Mouse (Mus musculus): Measurements from ENCODE around the gene Ckb.
"Not testable (repeated sequence)": the region's sequence is repeated elsewhere in the genome, so short reads cannot be mapped to it uniquely, and the experiment has no call there.

The Ckb gene

DNA sequence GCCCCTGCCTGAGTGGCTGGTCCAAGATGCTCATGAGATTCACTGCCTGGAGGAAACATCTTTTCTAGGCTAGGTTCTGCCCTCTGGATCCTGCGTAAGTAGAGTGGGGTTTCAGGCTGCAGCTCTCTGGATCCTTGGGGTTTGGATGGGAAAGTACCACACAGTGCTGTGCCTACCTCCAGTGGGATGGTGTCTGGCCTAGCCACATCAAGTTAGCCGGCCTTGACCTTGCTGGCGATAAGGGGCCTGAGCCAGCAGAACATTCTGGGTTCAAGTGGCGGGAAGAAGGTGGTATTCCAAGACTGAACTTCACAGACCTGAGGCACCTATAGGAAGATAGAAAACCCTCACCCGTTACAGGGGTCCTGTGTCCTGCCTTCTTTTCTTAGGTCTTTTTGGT lies 4.7 kb downstream of the Ckb start:
- DNase-seq, result no peak

DNA sequence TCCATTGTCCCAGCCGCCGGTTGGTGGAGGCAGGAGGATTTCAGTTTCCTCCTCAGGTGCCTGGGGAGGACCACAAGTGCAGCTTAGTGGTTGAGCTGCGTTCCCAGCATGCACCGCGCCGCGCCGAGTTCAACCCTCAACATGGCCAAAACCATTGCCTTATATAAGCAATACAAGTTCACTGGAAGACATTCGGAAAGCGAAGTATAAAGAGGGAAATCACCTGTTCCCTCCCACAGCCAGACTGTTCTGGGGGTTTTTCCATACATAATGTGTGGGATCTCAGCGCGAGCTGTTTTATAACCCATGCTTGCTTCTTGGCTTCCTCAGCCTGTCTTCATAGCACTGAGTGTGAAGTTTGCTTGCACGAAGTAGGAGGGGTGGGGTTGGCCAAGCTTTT lies 5.8 kb downstream of the Ckb start:
- no peak for DNase-seq

DNA sequence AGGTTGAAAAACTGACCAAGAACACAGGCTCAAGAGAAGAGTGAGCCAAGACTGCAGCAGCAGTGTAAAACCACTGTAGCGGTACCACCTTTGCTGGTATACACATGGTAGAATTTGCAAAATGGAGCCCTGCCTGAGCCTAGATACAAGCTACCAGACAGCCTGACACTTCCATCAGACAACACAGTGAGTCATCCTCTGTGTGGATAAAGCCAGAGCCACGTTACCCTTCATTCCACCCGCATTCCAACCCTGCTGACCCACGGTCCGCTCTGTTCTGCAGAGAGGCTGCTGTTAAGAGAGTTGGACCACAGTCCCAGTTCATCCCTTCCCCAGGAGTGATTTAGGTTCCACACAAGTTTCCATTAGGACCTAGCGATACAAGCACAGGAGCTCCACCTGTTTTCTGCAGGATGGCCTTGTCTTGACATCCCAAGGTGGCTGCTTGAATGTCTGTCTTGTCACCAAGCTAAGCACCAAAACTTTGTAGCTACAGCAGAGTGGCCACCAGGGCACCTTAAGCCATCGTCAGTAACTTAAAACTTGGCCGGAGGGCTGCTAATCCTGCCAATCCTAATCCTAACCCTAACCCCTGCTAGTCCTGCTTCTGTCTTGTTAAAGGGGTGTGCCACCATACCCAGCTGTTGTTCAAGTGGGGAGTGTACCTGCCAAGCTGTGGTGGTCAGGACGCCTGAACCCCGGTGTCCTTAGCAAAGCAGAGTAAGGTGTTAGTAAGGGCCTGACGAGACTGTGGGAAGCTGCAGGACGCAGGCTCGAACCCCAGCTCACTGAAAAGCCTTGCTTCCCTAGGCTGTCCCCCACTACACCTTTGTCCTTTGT lies 6.9 kb downstream of the Ckb start:
- DNase-seq, result no peak

DNA sequence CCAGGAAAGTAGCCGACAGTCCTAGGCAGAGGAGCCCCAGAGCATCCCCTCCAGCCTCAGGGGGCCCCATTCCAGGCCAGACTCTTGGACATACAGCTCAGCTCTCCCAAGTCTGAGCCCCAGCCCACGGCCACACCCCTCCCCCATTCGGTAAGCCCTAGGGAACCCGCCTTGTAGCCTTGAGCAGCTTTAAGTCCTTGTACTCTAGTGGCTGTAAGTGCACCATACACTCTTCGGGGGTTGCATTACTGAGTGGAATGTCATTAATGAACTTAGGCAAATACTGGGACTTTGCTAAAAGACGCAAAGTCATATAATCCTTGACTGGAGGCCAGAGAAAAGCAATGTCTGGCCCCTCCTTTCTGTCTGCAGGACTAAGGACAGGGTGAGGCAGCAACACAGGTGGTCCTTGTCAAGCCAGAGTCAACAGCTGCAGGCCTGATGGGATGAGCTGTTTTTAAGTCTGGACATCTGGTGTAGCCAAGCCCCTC lies 7.9 kb downstream of the Ckb start:
- DNase-seq, result no peak

DNA sequence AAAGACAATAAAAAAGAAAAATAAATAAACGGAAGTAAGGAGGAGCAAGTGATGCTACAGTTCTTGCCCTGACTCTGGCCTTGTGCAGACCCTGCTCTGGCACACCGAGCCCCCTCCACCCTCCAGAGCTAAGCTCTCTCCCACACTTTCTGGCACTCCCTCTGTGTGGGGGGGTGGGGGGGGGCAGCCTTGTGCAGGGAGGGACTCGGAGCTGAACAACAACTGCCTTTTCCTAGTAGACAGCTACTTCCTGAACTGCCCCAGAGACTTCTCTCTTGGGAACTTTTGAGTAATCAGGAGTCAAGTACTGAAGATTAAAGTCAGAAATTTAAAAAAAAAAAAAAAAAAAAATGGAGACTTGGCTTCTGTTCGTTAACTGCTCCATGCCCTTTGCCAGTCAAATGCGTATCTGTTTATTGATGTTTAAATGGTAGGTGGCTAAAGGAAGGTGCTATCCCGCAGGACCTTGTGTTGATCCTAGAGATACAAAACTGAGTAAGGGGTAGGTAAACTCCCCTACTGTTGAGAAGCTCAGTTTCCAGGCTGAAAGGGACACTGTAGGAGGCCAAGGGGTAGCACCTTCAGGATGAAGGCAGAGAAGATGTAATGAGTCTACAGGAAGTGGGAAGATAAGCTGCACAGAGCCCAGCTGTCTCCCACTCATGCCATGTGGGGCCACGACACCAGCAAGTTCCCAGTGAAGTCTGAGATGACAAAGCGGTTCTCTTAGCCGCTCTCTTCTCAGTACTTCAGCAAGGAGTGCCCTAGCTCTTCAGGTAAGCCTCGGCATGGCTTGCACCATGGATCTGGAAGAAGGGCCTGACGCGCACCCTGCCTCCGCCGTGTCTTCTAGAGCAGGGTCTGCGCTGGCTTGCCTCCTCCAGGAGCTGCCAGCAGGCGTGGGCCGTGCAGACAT lies 8.7 kb downstream of the Ckb start:
- DNase-seq, result no peak

DNA sequence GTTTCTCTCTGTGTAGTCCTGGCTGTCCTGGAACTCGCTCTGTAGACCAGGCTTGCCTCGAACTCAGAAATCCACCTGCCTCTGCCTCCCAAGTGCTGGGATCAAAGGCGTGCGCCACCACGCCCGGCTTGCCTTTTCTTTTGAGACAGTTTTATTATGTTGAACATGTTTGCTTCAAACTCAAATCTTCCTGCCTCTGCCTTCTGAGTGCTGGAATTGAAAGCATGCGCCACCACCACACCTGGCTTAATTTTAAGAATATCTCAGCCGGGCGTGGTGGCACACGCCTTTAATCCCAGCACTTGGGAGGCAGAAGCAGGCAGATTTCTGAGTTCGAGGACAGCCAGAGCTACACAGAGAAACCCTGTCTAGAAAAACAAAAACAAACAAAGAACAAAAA lies 10.6 kb downstream of the Ckb start:
- not testable (repeated sequence) for DNase-seq

DNA sequence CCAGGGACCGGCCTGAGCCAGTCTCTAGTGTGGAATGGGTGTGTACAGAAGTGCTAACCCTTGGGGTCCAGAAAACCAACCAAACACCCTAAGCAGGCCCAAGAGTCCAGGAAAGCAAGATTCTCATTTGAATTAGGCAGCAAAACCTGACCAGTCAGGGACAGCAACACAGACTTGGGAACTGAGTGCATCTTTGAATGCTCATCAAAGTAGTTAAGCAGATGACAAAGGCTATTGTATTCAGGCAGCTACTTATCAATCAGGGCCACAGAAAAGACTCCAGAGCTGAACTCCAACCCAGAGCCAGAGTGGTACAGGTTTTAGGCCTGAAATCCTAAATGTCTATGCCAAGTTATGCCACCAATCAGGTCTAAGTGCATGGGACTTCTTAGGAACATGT lies 11.5 kb downstream of the Ckb start:
- no peak for DNase-seq

DNA sequence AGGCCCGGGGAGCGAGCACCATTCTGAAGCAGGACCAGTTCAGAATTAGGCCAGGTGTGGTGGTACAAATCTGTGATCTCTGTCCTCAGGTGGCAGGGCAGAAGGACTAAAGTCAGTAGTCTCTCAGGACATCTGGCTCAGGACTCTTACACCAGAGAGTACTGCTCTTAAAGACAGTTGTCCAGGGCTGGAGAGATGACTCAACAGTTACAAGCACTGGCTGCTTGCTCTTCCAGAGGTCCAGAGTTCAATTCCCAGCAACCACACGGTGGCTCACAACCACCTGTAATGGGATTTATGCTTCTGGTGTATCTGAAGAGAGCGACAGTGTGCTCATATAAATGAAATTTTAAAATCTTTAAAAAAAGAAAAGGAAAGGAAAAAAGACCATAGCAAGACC lies 12.8 kb downstream of the Ckb start:
- DNase-seq, result no peak

DNA sequence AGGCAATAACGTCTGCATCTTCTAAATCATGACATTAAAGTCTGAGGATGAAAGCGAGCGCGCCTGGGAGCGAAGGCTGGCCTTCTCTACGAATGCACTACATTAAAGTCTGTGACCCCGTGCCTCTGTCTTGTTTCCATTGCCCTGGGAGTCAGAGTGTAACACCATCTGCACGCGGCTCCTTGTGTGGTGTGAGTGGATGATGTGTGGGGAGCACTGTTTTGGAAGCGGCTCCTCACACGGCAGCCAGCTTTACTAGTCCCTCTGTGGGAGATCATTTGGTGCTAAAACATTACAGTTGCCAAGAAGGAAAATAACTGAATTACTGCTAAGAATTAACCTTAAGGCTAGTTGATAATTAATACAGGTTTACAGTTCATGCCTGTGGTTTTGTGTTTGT lies 16.4 kb downstream of the Ckb start:
- no peak for DNase-seq

DNA sequence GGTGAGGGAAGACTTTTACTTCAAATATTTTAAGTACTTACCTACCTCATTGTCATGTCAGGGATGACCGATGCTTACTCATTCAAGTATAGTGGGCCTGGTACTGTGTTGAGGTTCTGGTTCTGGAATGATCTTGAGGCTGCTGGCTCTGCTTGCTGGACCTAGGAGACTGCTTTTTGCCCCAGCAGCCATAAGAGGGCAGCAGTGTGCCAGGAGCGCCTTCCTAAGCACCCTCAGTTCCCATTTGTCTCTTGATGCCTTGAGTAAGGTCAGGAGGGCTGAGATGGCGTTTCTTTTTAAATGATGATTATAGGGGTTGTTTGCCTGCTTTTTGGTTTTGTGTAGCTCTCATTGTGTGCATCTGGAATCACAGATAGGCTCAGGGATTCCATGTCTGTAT lies 18.7 kb downstream of the Ckb start:
- DNase-seq, result peak; percentile 78

DNA sequence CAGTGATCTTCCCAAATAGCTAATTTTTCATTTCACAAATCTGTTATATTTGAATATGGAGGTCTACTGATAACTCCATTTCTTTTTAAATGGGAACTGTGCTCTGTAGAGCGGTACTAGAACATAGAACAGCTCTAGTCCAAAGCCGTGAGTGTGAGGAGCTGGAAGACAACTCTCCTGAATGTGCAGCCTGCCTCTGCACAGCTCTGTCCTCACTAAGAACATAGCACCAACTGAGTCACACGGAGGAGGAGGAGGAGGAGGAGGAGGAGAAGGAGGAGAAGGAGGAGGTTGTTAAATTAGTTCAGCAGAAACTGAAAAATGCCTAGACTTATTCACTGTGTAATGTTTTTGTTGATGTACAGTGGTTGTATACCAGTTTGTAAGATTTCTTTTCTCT lies 19.2 kb downstream of the Ckb start:
- DNase-seq, result no peak

DNA sequence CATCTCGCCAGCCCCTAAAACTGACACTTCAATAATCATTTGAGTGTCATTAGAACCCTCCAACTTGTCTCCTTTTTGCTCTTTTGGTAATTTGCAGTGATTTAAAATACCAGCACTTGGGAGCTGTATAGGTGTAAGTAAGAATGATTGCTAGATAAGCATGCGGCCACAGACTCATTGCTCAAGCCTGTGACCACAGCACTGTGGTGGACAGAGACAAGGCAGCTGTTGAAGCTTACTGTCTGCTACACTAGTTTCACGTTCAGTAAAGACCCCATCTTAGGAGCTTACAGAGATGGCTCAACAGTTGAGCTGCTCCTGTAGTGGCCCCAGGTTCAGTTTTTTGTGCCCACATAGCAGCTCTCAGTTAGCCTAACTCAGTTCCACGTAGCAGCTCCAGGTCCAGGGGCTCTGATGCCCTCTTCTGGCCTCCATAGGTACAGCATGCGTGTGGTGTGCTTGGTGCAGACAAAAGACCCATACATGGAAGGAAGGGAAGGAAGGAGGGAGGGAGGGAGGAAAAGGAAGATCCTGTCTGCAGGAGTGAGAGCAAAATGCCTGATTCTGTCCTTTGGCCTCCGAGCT lies 24.0 kb downstream of the Ckb start:
- DNase-seq, result peak; percentile 73

Measured in thymus, postnatal 4 days (tissue).